Mouse (Mus musculus) CH12.LX (cell line): ENCODE results near the gene Mmp24. TPM values are rescaled to one million over a fixed set of nuclear protein-coding genes. Genes with fewer than 3 reads are reported as not detected.

Experiments
- DNase-seq: peaks from one replicate; pipeline ENCODE4 v3.0.0-alpha.2; 2013; ENCODE audit errors: extremely low read depth
- H3K27ac ChIP-seq: 2 replicates; pipeline ENCODE4 v1.5.1; 2012; ENCODE audit warnings: low read depth, mild to moderate bottlenecking, control low read depth, moderate library complexity; ENCODE audit not compliant: insufficient read depth
- H3K27me3 ChIP-seq: replicated peaks from 2 replicates; pipeline ENCODE3; 2012; ENCODE audit warnings: inconsistent platforms
- H3K36me3 ChIP-seq, 2 experiments: replicated peaks in 1 of 2; 2 replicates each; pipeline versions ENCODE3 to v1.6.1; 2012; ENCODE audit warnings: inconsistent platforms in 1 of 2, low read length in 1 of 2, mild to moderate bottlenecking in 1 of 2, mixed read lengths in 1 of 2, moderate library complexity in 1 of 2; ENCODE audit not compliant: control insufficient read depth in 1 of 2, insufficient read depth in 1 of 2
- H3K4me1 ChIP-seq, 2 experiments: 2 replicates each; pipeline ENCODE4 v1.6.1; 2012; ENCODE audit warnings: inconsistent platforms in 1 of 2, moderate library complexity in 1 of 2; ENCODE audit not compliant: insufficient read depth in 2 of 2, control insufficient read depth in 1 of 2
- H3K4me2 ChIP-seq: 2 replicates; pipeline ENCODE4 v1.6.1; 2012; ENCODE audit warnings: low read depth, mild to moderate bottlenecking, control low read depth; ENCODE audit not compliant: poor library complexity, insufficient read depth, severe bottlenecking
- H3K4me3 ChIP-seq, 3 experiments: fragments of 150-350 bp in 1 of 3; sonication (generic) in 1 of 3; replicated peaks in 1 of 3; 2 replicates each; pipeline versions ENCODE3 to v1.5.1; 2011 to 2012; ENCODE audit warnings: low read depth in 2 of 3, low read length in 2 of 3, mild to moderate bottlenecking in 2 of 3, moderate library complexity in 2 of 3, control low read depth in 1 of 3, improper control_type of control experiment in 1 of 3, inconsistent platforms in 1 of 3, mixed read lengths in 1 of 3; ENCODE audit not compliant: poor library complexity in 1 of 3
- H3K79me2 ChIP-seq: replicated peaks from 2 replicates; pipeline ENCODE4 v1.6.1; 2012; ENCODE audit warnings: mild to moderate bottlenecking, moderate library complexity; ENCODE audit not compliant: control insufficient read depth, poor library complexity, insufficient read depth, severe bottlenecking; ENCODE audit errors: extremely low read depth
- H3K9ac ChIP-seq: 2 replicates; pipeline ENCODE4 v1.6.1; 2012; ENCODE audit warnings: low read depth, mild to moderate bottlenecking, control low read depth, moderate library complexity; ENCODE audit not compliant: insufficient read depth
- H3K9me3 ChIP-seq: replicated peaks from 2 replicates; pipeline ENCODE3; 2012; ENCODE audit warnings: low read length, inconsistent platforms, mixed read lengths
- CHD1 ChIP-seq: IDR thresholded peaks from 2 replicates; pipeline ENCODE4 v1.6.1; 2012; ENCODE audit warnings: low read depth, low read length, improper control_type of control experiment, inconsistent platforms
- CHD2 ChIP-seq: IDR thresholded peaks from 2 replicates; pipeline ENCODE4 v1.6.1; 2011; ENCODE audit warnings: low read length, improper control_type of control experiment
- E2F4 ChIP-seq: IDR thresholded peaks from 2 replicates; pipeline ENCODE4 v1.6.1; 2011; ENCODE audit warnings: low read depth, low read length, improper control_type of control experiment; ENCODE audit not compliant: insufficient replicate concordance
- EP300 ChIP-seq: IDR thresholded peaks from 2 replicates; pipeline ENCODE4 v1.6.1; 2011; ENCODE audit warnings: low read length, improper control_type of control experiment
- ETS1 ChIP-seq: conservative IDR thresholded peaks from 2 replicates; pipeline ENCODE4 v1.6.1; 2012; ENCODE audit warnings: low read depth, mild to moderate bottlenecking, inconsistent platforms, low read length, improper control_type of control experiment, moderate library complexity
- GABPA ChIP-seq: IDR thresholded peaks from 2 replicates; pipeline ENCODE4 v1.6.1; 2012; ENCODE audit warnings: low read depth, low read length, improper control_type of control experiment, inconsistent platforms; ENCODE audit not compliant: insufficient replicate concordance
- HCFC1 ChIP-seq: IDR thresholded peaks from 2 replicates; pipeline ENCODE4 v1.6.1; 2012; ENCODE audit warnings: low read depth, mild to moderate bottlenecking, inconsistent platforms, low read length, improper control_type of control experiment
- JUN ChIP-seq: IDR thresholded peaks from 2 replicates; pipeline ENCODE4 v1.6.1; 2011; ENCODE audit warnings: low read depth, mild to moderate bottlenecking, low read length, improper control_type of control experiment, moderate library complexity; ENCODE audit not compliant: insufficient read depth
- JUND ChIP-seq: conservative IDR thresholded peaks from 2 replicates; pipeline ENCODE4 v1.6.1; 2011; ENCODE audit warnings: low read depth, low read length, improper control_type of control experiment
- MAX ChIP-seq: IDR thresholded peaks from 2 replicates; pipeline ENCODE4 v1.6.1; 2011; ENCODE audit warnings: low read length, improper control_type of control experiment
- MAZ ChIP-seq: IDR thresholded peaks from 2 replicates; pipeline ENCODE4 v1.6.1; 2012; ENCODE audit warnings: low read depth, mild to moderate bottlenecking, inconsistent platforms, low read length, improper control_type of control experiment, moderate library complexity
- MEF2A ChIP-seq: IDR thresholded peaks from 2 replicates; pipeline ENCODE4 v1.6.1; 2014; ENCODE audit warnings: low read depth, mild to moderate bottlenecking, inconsistent platforms, low read length, improper control_type of control experiment, borderline replicate concordance
- NRF1 ChIP-seq: IDR thresholded peaks from 2 replicates; pipeline ENCODE4 v1.6.1; 2014; ENCODE audit warnings: low read depth, mild to moderate bottlenecking, inconsistent platforms, low read length, improper control_type of control experiment, moderate library complexity
- RAD21 ChIP-seq: IDR thresholded peaks from 2 replicates; pipeline ENCODE4 v1.6.1; 2011; ENCODE audit warnings: low read depth, mild to moderate bottlenecking, low read length, improper control_type of control experiment, moderate library complexity
- RCOR1 ChIP-seq: conservative IDR thresholded peaks from 2 replicates; pipeline ENCODE4 v1.6.1; 2012; ENCODE audit warnings: low read depth, mild to moderate bottlenecking, inconsistent platforms, low read length, improper control_type of control experiment
- SMC3 ChIP-seq: IDR thresholded peaks from 2 replicates; pipeline ENCODE4 v1.6.1; 2011; ENCODE audit warnings: low read depth, low read length, improper control_type of control experiment
- TBP ChIP-seq: conservative IDR thresholded peaks from 2 replicates; pipeline ENCODE4 v1.6.1; 2011; ENCODE audit warnings: low read depth, low read length, improper control_type of control experiment
- UBTF ChIP-seq: IDR thresholded peaks from 2 replicates; pipeline ENCODE4 v1.6.1; 2012; ENCODE audit warnings: low read depth, mild to moderate bottlenecking, inconsistent platforms, low read length, improper control_type of control experiment, moderate library complexity
- ZKSCAN1 ChIP-seq: IDR thresholded peaks from 2 replicates; pipeline ENCODE4 v1.6.1; 2012; ENCODE audit warnings: low read depth, inconsistent platforms, low read length, improper control_type of control experiment, borderline replicate concordance
- ZMIZ1 ChIP-seq: IDR thresholded peaks from 2 replicates; pipeline ENCODE4 v1.6.1; 2012; ENCODE audit warnings: low read depth, mild to moderate bottlenecking, inconsistent platforms, low read length, improper control_type of control experiment
- ZNF384 ChIP-seq: IDR thresholded peaks from 2 replicates; pipeline ENCODE4 v1.6.1; 2012; ENCODE audit warnings: low read depth, low read length, improper control_type of control experiment, inconsistent platforms
- dilution Hi-C: fragments of 300-500 bp; cut with MboI; formaldehyde crosslinking; loops from 2 replicates; pipeline ENCODE4 v1.14.3; 2020; ENCODE audit warnings: low sequenced_read_pairs; ENCODE audit not compliant: extremely low pct_unique_long_range_greater_than_20kb, extremely low pct_ligation_motif_present
- in situ Hi-C: fragments of 300-500 bp; cut with MboI; formaldehyde crosslinking; loops from 3 replicates; pipeline ENCODE4 v1.14.3; 2019; ENCODE audit warnings: low sequenced_read_pairs, low pct_ligation_motif_present, low pct_unique_long_range_greater_than_20kb, mixed read lengths
- polyA plus RNA-seq: library from polyadenylated mRNA; unstranded; fragments of >175 nt; gene quantifications from 2 replicates; pipeline ENCODE4 v1.2.1, GENCODE M21; 2012; ENCODE audit warnings: low read depth; ENCODE audit not compliant: insufficient read length
- total RNA-seq, 2 experiments: library from RNA; depleted of rRNA; stranded (reverse); fragments of 300-350 nt in 1 of 2; fragments of >200 nt in 1 of 2; gene quantifications; 2 replicates each; pipeline ENCODE4 v1.2.3; 2012 to 2014

Mmp24 gene
- total and polyA plus RNA-seq, 3 experiments: 0.42 TPM; not detected in 2

DNA sequence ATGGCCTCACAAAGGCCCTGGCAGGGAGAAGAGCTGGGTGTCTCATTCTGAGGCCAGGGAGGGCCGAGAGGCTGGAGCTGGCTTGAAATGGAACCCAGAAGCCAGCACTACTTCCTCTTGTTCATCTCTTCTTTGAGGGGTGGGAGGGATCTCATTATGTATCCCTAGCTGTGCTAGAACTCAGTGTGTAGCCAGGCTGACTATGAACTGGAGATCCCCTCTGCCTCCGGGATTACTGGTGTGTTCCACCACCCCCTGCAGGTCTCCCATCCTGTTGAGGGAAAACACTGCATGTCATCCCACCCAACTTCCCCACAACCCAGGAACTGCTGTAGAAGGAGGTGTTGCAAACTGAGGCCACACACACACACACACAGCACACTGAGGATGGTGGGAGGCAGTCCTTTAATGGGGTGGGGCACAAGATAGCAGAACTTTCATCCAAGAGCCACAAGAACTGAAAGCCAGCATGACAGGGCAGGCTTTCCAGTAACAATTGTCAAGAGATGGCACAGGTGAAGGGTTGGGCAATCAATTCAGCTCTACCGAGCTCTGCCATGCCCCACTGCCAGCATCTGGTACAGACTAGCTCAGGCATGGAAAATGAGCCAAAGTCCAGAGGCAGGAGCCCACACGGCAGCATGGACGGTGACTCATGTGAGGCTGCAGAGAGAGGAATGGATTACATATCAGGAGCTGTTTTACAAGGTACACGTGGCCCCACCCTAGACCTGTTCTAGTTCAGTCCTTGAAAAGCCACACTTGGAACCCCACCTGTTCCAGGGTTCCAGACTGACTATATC lies 44.5 kb downstream of the Mmp24 start:
- in situ Hi-C loops: no loop called here
- peak overlapping the region; percentile 57 for H3K27ac ChIP-seq

DNA sequence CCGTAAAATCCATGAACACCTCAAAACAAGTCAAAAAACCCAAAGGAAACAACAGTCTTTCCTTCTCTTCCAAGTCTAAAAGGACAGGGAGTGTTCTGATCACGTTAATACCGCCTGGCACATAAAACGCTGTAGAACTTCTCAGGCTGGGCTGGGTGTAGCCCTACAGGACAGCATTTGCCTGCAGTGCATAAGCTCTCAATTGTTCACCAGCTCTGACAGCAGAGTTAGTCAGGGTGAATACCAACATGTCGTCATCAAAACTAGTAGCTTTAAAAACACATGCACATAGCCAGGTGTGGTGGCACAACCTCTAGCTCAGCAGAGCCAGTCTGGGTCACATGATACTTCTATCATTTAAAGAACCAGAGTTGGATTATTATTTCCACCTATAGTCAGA lies 45.6 kb downstream of the Mmp24 start:
- in situ Hi-C loops: no loop called here
- Histone ChIP-seq H3K4me3 (no peak overlapping the region), H3K79me2 (peaks cover 28% of the 10 kb centered on the region), H3K27ac (no peak overlapping the region; the same call in 1 of the 2 replicates), H3K4me1 (peaks cover 21 to 68% of the 10 kb centered on the region in 2 experiments), H3K9me3 (no peaks in the 10 kb centered on the region)
- no peak for TF ChIP-seq SMC3
- TF ChIP-seq CHD1: no peak
- TF ChIP-seq NRF1: no peak
- no peak for TF ChIP-seq E2F4
- TF ChIP-seq RCOR1: no peak
- TF ChIP-seq, all 38 proteins: peak for 0
- Histone ChIP-seq H3K27me3 (no peaks in the 10 kb centered on the region), H3K4me2 (no peak overlapping the region), H3K9ac (no peak overlapping the region), H3K36me3 (peaks cover 45 to 70% of the 10 kb centered on the region in 2 experiments)
- DNase-seq: no peak
- dilution Hi-C loops: no loop called here

More for the DNA sequence above, 44.5 kb downstream of the Mmp24 start:
- Histone ChIP-seq H3K27me3 (no peaks in the 10 kb centered on the region), H3K9ac (no peak overlapping the region), H3K9me3 (no peaks in the 10 kb centered on the region), H3K79me2 (peaks cover 18% of the 10 kb centered on the region), H3K4me3 (peak overlapping the region in 1 of 3 experiments; percentile 77), H3K4me2 (no peak overlapping the region), H3K4me1 (peaks cover 21 to 66% of the 10 kb centered on the region in 2 experiments), H3K36me3 (peaks cover 45 to 70% of the 10 kb centered on the region in 2 experiments)
- TF ChIP-seq HCFC1 (no peak), ZNF384 (no peak), JUN (no peak), ZMIZ1 (no peak), ZKSCAN1 (no peak), TBP (no peak), RCOR1 (no peak), GABPA (no peak), CHD2 (no peak), MAZ (no peak), RAD21 (no peak), SMC3 (no peak), MEF2A (no peak), MAX (no peak), ETS1 (no peak), UBTF (no peak), E2F4 (no peak), CHD1 (no peak), EP300 (no peak), JUND (no peak)
- dilution Hi-C loops: no loop called here
- DNase-seq: no peak
